Mouse (Mus musculus) yolk sac, embryonic 10.5 days (tissue): ENCODE data around the gene Prss35.
A peak's percentile ranks its signal among the peaks of the same experiment; 100 is the strongest.

Experiments used
- DNase-seq: peaks from one replicate; pipeline ENCODE4 v3.0.0-alpha.2; 2017; ENCODE audit warnings: low spot score

Gene Prss35

DNA sequence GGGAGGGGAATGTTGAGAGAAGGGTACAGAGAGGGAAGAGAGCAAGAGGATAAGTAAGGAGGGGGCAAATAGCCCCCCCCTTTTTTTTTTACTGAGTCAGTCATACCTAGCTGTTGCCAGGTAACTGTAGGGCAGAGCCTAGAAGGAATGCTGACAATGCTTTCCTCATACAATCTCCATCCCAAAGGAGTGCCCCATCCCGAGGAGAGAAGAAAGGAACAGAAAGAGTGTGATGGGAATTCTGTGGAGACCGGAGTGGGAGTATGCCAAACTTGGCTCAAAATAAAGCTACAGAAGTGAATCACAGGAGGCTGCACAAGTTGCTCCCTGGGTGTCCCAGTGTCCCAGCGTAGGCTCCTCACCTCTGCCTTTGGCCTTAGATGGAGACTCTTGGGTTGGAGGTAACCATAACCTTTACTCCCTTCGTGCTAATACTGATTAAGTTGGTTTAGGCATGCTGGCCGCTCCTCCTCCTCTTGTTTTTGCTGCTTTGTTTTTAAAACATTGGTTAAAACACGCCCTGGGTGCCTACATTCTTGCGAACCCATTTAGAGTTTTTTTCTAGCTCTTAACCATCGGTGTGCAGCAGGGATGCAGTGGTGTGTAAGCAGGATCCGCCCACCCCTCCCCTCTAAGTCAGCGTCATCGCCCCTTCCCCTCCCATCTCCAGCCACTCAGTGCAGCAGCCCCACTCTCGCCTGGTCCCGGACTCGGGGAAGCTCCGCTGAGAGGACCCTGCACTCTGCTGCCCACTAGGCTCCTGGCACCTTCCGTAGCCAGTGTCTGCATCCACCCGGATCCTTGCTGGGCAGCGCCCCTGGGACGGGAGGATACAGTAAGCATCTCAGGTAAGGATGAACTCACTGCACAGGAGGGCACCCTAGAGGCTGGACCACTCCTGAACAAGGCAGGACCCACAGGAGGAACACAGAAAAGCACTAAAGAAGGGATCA, at the start of gene Prss35:
Gene Prss35 (plus strand): TSS at position 691 of the 953 bp plus-strand sequence.
- DNase-seq: peak; percentile 46

DNA sequence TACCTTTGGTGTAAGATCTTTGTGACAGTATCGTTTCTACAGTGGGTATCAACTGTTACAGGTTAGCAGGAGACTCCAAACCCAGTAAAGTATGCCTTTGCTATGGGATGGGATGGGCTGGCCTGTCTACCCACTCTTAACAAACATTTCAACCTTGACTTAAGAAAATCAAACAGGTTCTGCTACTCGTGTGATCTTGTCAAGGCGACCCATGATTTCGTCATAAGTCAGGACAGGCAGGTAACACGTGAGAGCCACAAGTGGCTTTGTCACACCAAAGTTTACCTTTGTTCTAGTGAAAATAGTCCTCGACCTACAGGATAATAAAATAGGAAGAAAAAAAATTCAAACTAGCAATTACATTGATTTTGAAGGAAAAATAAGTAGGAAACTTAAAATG, 49.5 kb upstream of the Prss35 start:
- DNase-seq: no peak

DNA sequence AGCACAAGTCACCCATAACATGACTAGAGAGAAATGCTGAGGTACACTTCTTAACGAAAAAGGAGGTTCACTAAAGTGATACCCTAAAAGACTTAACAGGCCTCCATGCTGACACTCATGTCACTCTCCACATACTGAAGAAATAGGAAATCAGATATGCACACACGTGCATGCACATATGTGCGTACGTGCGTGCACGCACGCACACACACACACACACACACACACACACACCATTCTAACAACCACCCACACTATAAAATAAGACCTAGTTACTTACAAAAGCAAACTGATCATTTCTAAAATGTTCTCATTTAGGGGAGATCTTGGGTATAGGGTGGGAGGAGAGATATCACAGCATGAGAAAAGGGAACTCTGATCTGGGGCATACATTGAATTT, 48.8 kb upstream of the Prss35 start:
- DNase-seq: no peak

- DNase-seq: peak; percentile 47
Measured at GRCm38 (mm10) chr9:86695199-86695817, 48.1 kb upstream of the Prss35 start.

GRCm38 (mm10) chr9:86695818-86696261, 47.6 kb upstream of the Prss35 start, which contains the start of gene Me1:
Me1 (minus strand) TSS chr9:86695953.
- peak; percentile 76 for DNase-seq

- peak; percentile 53 for DNase-seq
Measured at GRCm38 (mm10) chr9:86701264-86701663, 42.2 kb upstream of the Prss35 start.

- DNase-seq: peak; percentile 58
Measured at GRCm38 (mm10) chr9:86701844-86702243, 41.6 kb upstream of the Prss35 start.

GRCm38 (mm10) chr9:86707431-86707830, 36.0 kb upstream of the Prss35 start:
- no peak for DNase-seq

DNA sequence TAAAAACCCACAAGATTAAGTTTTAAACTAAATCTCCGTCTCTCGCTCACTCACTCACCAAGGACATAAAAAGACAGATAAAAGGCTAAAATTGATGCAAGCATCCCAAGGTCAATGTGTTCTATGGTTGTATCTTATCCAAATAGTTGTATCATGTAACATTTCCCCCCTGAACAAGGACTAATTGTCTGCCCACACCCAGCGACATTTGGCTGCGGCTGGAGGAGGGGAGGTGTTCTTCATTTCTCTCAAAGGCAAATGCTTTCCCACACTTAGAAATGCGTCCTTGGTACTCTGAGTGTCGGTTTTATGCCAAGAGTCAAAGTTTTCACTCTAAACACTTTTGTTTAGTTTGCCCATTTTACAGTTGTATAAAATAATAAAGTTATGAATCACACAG, 34.5 kb upstream of the Prss35 start:
- no peak for DNase-seq

DNA sequence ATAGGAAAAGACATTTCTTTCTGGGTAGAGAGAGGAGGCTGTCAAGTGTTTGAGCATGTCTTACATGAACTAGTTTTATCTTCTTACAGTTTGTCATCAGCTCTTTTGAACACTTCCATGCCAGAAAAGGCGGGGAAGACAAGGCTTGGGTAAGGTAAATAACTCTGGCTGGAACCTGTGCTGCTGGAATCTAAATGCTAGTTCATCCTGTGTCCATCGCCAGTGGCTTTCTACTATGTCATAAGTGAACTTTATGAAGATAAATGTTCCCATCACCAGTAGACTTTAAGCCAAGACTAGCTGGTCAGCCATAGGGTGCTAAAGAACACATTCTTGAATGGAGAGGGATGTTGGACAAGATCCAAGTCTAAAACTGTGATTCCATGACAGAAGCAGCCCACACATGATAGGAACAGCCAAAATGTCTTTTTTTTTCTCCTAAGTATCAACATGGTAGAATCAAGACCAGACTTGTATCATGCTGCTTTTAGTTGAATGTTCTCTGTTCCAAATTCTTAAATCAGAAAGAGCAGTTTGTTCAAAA, 33.3 kb upstream of the Prss35 start:
- DNase-seq: no peak

DNA sequence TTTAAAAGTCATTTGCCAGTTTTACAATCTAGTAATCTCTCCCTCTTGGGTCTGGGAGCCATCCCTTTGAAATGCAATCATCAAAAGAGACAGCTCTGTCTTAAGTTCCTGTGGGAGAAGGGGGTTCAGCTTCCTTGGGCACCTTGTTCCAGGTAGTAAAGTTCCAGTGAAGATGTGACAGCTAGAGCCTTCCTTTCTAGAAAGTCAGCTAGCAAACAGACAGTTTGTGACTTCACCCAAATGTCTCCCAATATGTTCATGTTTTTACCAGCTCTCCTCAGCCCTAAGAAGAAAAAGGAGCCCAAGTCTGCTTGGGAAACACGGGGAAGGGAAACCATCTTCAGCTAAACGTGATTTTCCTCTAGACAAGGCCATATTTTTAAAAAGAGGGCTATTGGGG, 30.8 kb upstream of the Prss35 start:
- no peak for DNase-seq

GRCm38 (mm10) chr9:86714089-86714488, 29.4 kb upstream of the Prss35 start:
- DNase-seq: no peak

DNA sequence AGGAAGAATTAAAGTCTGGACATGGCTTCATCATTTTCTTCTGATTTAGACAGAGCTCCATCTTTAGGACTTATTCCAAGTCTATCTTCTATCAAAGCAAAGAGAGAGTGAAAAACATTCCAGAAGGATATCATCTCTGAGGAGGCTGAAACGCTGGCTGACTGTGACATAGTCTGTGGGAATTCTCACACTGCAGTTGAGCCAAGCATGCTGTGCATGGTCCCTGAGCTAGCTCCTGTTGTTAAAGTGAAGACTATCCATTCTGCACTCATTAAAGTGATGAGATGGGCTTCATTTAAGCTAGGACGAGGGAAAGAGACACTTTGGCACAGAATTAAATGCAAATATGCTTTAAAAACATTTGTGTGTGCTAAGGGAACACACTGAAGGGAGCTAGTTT, 26.9 kb upstream of the Prss35 start:
- DNase-seq: no peak

DNA sequence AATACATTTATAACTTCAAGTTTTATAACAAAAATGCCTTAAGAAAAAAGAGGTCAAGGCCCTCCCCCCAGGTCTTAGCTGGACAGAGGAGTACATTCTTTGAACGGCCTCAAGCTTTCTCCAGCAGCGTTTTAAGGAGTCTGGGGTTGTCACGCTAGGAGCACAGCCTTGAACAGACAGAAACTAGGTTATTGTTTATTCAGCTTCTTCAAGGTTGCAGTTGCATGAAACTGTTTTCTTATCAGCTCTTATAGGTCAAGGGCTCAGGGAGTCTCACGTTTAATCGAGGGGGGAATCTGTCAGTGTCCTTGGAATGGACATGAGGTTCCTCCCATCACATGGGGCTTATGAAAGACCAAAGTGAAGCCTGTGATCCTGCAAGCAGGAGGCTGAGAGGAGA, 26.3 kb upstream of the Prss35 start:
- no peak for DNase-seq

DNA sequence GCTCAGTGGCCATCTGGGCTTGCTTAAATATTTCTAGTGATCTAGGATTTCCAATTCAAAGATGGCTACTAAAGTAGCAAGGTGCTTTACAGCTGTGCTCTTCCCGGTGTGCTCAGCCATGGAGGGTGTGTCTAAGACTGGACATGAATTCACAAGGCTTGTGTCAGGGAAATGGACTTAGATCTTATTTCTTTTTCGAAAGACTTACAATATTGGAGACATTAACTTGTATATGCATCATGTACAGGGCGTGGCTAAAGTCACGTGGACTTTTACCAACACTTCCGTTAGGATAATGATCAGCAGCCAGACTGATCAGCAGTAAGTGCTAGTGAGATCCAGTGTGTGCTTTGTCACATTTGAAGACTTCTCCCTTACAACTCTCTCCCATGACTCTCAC, 23.2 kb upstream of the Prss35 start:
- no peak for DNase-seq

- no peak for DNase-seq
Measured at GRCm38 (mm10) chr9:86720794-86721193, 22.7 kb upstream of the Prss35 start.

DNA sequence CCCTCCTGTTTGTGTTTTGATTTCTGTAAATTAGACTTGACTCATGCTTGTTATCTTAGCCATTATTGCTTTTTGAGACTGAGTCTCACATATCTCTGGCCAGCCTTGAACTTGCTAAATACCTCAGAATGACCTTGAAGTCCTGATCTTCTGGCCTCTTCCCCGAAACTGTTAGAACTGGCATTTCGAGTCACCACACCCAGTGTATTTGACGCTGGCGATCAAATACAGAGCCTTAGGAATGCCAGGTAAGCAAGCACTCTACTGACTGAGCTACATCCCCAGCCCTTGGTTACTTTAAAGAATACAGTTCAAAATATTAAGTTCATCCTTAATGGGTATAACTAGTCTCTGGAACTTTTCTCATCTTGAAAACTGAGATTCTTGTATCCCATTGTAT, 18.4 kb upstream of the Prss35 start:
- DNase-seq: no peak

DNA sequence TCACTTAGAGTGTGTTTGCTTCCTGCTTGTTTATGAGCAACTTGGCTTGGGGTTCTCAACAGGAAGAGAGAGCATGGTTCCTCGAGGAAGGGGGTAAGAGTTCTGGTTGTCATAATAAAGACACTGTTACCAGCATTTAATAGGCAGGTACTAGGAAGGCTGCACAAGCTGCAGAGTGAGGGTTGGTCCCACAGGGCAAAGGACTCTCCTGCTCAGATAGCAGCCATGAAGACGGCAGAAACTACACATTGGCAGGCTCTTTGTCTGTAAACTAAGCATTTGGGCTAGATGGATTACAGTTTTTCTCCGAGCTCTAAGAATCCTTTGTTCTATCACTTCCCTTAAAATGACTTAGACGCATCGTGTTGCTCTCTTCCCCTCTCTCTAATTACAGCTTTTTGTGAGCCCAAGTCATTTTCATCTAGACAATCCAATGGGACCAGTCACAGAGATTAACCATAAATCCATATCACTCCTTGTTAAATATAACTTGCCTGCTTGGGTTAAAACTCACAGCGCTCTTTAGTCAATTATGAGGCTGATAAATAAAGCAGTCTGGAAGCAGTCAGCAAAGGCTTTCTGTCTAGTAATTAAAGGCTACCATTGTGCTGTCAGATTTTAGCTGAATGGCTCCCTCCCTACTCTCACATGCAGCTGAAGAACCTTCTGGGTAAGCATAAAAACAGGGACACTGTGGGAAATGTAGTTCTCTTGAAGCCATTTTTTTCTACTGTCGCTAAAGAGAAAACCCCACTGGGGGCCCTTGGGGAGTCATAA, 17.7 kb upstream of the Prss35 start:
- DNase-seq: no peak

- no peak for DNase-seq
Measured at GRCm38 (mm10) chr9:86726381-86726720, 17.1 kb upstream of the Prss35 start.

DNA sequence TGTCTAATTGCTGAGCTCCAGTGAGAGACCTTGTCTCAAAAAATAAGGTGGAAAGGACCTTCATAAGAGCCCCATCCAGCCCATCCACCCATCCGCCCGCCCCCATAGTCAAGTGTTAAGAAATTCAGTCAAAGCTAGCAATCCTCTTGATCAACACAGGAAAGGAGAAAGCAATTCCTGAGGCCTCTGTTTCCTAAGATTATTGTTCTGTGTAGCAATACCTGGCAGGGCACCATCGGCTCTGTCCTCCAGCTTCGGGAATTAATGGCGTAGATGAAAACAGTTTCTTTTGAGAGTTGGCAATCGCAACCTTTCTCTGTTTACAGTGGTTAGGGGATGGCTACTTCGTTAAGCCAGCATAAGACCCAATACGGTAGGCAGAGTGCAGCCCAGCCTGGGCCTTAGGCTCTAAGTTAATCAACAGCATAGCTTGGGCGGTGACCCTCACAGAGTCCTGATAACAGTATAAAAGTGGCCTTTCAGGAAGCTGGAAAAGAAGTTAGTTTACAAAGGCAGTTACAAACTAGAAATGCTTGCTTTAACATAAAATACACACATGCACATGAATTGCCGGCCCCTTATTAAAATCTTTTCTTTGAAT, 15.1 kb upstream of the Prss35 start:
- peak; percentile 27 for DNase-seq

GRCm38 (mm10) chr9:86729084-86729483, 14.4 kb upstream of the Prss35 start:
- no peak for DNase-seq

GRCm38 (mm10) chr9:86729811-86730210, 13.6 kb upstream of the Prss35 start:
- DNase-seq: no peak
